Comparison of ENCODE assay signal across 26 mouse cellular contexts in the genomic region with DNA sequence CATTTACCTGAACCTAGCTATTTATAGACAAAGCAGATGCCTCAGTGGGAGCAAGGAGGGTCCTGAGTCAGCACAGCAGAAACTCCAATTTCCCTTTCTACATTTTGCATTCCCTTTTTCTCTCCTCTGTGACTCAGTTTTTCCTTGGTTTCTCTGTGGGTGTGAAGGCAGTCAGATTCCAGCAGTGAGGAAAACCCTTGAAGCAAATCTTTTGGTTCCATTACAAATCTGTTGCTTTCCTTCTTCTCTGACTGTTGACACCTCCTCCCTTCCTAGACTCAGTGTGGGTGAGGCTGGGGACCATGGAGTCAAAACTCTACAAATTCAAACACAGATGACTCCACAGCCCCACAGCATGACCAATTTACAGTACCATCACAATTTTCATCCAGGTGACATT. TPM values are rescaled to one million over a fixed set of nuclear protein-coding genes. Genes with fewer than 3 reads are reported as not detected.
"Had no signal": no experiment of that assay in that cellular context is flagged by ENCODE, and none has a peak within 500 bp of the region (broad histone marks: within the 10 kb centered on the region; RNA-seq: fewer than 3 reads in every experiment).

No protein-coding gene starts in this region.

- H3K9me3 ChIP-seq: liver, embryonic 15.5 days; lung, embryonic 15.5 days; midbrain, embryonic 12.5 days; neural tube, embryonic 13.5 days; neural tube, embryonic 15.5 days had no signal

- H3K36me3 ChIP-seq: liver, embryonic 15.5 days; lung, embryonic 15.5 days; midbrain, embryonic 10.5 days; midbrain, embryonic 12.5 days; neural tube, embryonic 13.5 days; neural tube, embryonic 15.5 days had no signal

- ATAC-seq: liver, postnatal 0 days; lung, postnatal 0 days; midbrain, embryonic 16.5 days had no signal

- H3K27me3 ChIP-seq: liver, embryonic 15.5 days; lung, embryonic 15.5 days; midbrain, embryonic 12.5 days; neural tube, embryonic 13.5 days; neural tube, embryonic 15.5 days had no signal

- H3K4me2 ChIP-seq: liver, embryonic 15.5 days; lung, embryonic 15.5 days; midbrain, embryonic 12.5 days; neural tube, embryonic 13.5 days; neural tube, embryonic 15.5 days had no signal

- H3K9ac ChIP-seq: liver, embryonic 15.5 days; liver, postnatal 0 days; lung, embryonic 15.5 days; midbrain, embryonic 12.5 days; neural tube, embryonic 13.5 days; neural tube, embryonic 15.5 days had no signal

- H3K27ac ChIP-seq: liver, embryonic 15.5 days; lung, embryonic 15.5 days; macrophage; midbrain, embryonic 10.5 days; midbrain, embryonic 12.5 days; neural tube, embryonic 13.5 days; neural tube, embryonic 15.5 days had no signal

- DNase-seq: liver, postnatal 0 days; lung, adult 2 months; lung, postnatal 14 days; lung, postnatal 36 days; midbrain, embryonic 14.5 days; retina, postnatal 1 day; right cerebral cortex, postnatal 14 days; spleen, adult 18-20 months; thymus, adult 2 months; thymus, postnatal 36 days had no signal

- H3K4me3 ChIP-seq: liver, embryonic 15.5 days; lung, embryonic 15.5 days; midbrain, embryonic 10.5 days; midbrain, embryonic 12.5 days; myocyte; neural tube, embryonic 13.5 days; neural tube, embryonic 15.5 days had no signal

- H3K4me1 ChIP-seq: liver, embryonic 15.5 days; lung, embryonic 15.5 days; neural tube, embryonic 15.5 days had no signal

RNA-seq across cellular contexts. Expression of gene Gm1527, which starts 45.3 kb away (rescaled TPM):
- total RNA-seq: megakaryocyte progenitor cell, adult 5-6 weeks; megakaryocyte-erythroid progenitor cell, adult 5-6 weeks had no signal
- polyA plus RNA-seq: liver, embryonic 15.5 days; liver, postnatal 0 days; lung, adult 2 months; lung, embryonic 15.5 days; lung, postnatal 0 days; macrophage; midbrain, embryonic 10.5 days; midbrain, embryonic 12.5 days; midbrain, embryonic 14.5 days; midbrain, embryonic 16.5 days; myocyte; neural tube, embryonic 11.5 days; neural tube, embryonic 13.5 days; neural tube, embryonic 15.5 days; small intestine, adult 2 months; stomach, embryonic 14.5 days; stomach, embryonic 16.5 days; thymus, adult 2 months had no signal
